Mouse (Mus musculus): ENCODE results near the gene Plbd1. TPM values are rescaled to one million over a fixed set of nuclear protein-coding genes. Genes with fewer than 3 reads are reported as not detected.

The Plbd1 gene
- polyA plus RNA-seq, 1 experiment from 2014 or later: 0.46 TPM

DNA sequence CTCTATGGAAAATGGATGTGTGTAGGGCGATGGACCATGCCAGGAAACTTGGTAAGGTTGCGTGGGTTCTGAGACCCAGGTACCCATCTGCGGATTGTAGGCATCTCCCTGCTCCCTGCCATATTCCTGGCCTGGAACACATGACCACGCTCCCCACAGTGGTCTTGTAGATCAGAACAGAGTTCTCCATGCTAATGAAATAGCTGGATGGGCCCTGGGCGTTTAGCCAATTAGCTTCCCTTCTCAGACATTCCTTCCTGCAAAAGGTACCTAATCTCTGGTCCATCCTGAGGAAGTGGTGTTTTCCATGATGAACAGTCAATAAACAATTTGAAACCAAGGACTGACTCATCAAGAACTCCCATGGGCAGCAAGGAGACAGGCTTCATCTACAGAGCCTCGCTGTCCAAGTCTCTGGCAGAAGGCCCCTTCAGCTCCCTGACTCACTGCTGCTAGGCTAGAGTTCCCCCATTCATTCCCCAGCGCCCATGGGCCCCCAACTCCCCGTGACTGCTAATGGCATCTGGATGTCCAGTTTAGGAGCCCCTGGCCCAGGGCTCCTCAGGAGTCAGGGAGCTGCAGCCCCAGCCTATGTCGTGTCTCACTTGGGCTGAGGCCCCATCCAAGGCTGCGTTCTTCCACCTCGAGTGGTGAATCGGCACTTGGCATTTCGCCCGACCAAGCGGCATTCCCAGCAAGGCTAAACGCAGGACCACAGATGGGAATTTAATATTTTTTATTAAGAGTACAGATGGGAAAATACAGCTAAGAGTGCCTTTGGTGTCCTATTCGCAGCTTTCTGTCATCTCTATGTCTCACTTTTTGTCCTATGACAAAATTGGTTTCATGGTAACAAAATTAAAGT is 50.1 kb downstream of the Plbd1 start:
- Histone ChIP-seq H3K4me1 (replicated peaks; ENCODE audit: control insufficient read depth, insufficient read depth, low read length) (no peaks in the 10 kb centered on the region), H3K27ac (ENCODE audit: low read length) (no peak overlapping the region), H3K27me3 (replicated peaks; ENCODE audit: control insufficient read depth, insufficient read depth, low read length) (no peaks in the 10 kb centered on the region), H3K36me3 (ENCODE audit: control insufficient read depth, insufficient read depth) (peaks cover 24% of the 10 kb centered on the region), H3K4me2 (ENCODE audit: low read length) (no peak overlapping the region), H3K4me3 (replicated peaks; ENCODE audit: low read length) (no peak overlapping the region), H3K9me3 (ENCODE audit: control insufficient read depth, low read length) (no peaks in the 10 kb centered on the region), H3K9ac (replicated peaks; ENCODE audit: low read depth, low read length) (no peak overlapping the region)
- no peak for ATAC-seq
- WGBS: 90% methylated on average over 17 of the region's 17 CpGs

DNA sequence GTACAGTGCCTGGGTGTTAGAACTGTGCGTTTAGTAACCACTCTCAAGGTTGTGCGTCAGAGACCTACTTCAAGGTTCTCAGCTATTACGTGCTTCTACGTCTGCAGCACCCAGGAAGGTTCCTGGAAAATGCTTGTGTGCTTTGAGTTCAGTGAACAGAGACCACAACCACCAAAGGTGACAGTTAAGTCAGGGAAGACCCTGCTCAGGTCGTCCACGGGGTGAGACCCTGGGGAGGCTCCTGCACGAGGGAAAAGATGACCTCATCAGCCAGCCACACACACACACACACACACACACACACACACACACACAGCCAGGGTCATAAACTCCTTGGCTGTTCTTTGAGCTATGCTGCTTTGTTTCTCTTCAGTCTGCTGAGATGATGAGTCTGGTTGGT is 59.1 kb downstream of the Plbd1 start:
- Histone ChIP-seq H3K27ac (ENCODE audit: low read length) (no peak overlapping the region), H3K4me2 (ENCODE audit: low read length) (no peak overlapping the region), H3K4me1 (replicated peaks; ENCODE audit: control insufficient read depth, insufficient read depth, low read length) (no peaks in the 10 kb centered on the region), H3K9me3 (ENCODE audit: control insufficient read depth, low read length) (no peaks in the 10 kb centered on the region), H3K36me3 (ENCODE audit: control insufficient read depth, insufficient read depth) (peaks cover 60% of the 10 kb centered on the region), H3K9ac (replicated peaks; ENCODE audit: low read depth, low read length) (no peak overlapping the region), H3K27me3 (replicated peaks; ENCODE audit: control insufficient read depth, insufficient read depth, low read length) (no peaks in the 10 kb centered on the region), H3K4me3 (replicated peaks; ENCODE audit: low read length) (no peak overlapping the region)
- WGBS: 85% methylated on average over 7 of the region's 7 CpGs
- no peak for ATAC-seq

DNA sequence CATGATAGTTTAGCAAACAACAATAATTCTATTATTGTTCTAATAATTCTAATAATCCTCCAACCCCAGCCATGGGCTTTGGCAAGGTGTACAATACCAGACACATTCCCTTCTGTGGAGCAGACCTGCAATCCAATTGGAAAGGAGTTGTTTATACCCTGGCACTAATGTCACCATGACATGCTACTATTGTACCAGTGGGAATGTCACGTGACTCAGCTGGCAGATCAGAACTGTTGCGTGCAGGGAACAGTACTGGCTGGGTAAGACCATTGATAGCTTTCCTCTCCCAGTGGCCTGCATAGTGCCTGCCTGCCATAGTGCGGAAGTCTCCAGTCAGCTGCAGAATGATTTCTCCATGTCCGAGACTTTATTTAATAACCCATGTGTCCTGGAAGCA is 67.2 kb downstream of the Plbd1 start:
- H3K27me3 ChIP-seq (replicated peaks; ENCODE audit: control insufficient read depth, insufficient read depth, low read length): no peaks in the 10 kb centered on the region
- peaks cover 23% of the 10 kb centered on the region for H3K36me3 ChIP-seq (ENCODE audit: control insufficient read depth, insufficient read depth)
- peaks cover 4% of the 10 kb centered on the region; the same call in 1 of the 2 replicates for H3K4me1 ChIP-seq (replicated peaks; ENCODE audit: control insufficient read depth, insufficient read depth, low read length)
- H3K27ac ChIP-seq (ENCODE audit: low read length): no peak overlapping the region
- WGBS: 98% methylated on average over 4 of the region's 4 CpGs
- H3K4me2 ChIP-seq (ENCODE audit: low read length): no peak overlapping the region
- ATAC-seq: no peak; the same call in 1 of the 2 replicates
- no peaks in the 10 kb centered on the region for H3K9me3 ChIP-seq (ENCODE audit: control insufficient read depth, low read length)
- no peak overlapping the region for H3K9ac ChIP-seq (replicated peaks; ENCODE audit: low read depth, low read length)
- no peak overlapping the region for H3K4me3 ChIP-seq (replicated peaks; ENCODE audit: low read length)

DNA sequence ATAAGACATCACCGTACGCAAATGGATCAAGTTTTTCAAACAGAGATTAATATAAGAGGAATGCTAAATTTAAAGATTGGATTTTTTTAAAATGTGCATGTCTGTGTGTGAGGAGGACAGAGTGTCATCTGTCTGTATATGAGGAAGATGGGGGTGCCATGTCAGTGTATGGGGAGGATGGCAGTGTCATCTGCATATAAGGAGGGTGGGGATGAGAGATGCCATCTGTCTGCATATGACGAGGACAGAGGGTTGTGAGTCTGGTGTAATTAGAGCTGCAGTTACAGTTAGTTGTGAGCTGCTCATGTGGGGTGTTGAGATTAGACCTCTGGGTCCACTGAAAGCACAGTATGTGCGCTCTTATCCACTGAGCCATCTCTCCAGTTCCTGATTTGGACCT is 71.0 kb downstream of the Plbd1 start:
- Histone ChIP-seq H3K27me3 (replicated peaks; ENCODE audit: control insufficient read depth, insufficient read depth, low read length) (no peaks in the 10 kb centered on the region), H3K9me3 (ENCODE audit: control insufficient read depth, low read length) (no peaks in the 10 kb centered on the region), H3K9ac (replicated peaks; ENCODE audit: low read depth, low read length) (no peak overlapping the region), H3K27ac (ENCODE audit: low read length) (peak overlapping the region; percentile 47; the same call in 1 of the 2 replicates), H3K4me2 (ENCODE audit: low read length) (no peak overlapping the region), H3K4me1 (replicated peaks; ENCODE audit: control insufficient read depth, insufficient read depth, low read length) (peaks cover 4% of the 10 kb centered on the region; the same call in 1 of the 2 replicates), H3K4me3 (replicated peaks; ENCODE audit: low read length) (no peak overlapping the region), H3K36me3 (ENCODE audit: control insufficient read depth, insufficient read depth) (peaks cover 35% of the 10 kb centered on the region)
- WGBS: 78% methylated on average over 4 of the region's 4 CpGs
- peak; percentile 50; the same call in 1 of the 2 replicates for ATAC-seq

DNA sequence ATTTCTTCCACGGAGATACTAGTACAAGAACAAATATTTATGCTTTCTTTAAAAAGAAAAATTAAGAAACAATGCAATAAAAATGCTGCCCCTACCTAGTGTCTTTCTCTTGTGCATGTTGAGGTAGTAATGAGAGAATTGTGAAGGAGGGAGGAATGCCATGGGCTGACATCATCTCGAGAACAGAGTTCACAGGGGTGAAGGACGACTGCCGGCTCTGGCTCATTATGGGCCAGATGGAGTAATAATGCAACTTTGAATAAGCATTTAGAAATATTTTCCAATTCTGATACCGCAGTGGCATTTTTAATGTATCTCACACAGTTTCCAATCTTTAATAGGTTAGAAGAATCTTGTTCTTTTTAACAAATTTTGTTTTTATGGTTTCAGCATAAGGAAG is 95.7 kb downstream of the Plbd1 start:
- peaks cover 5% of the 10 kb centered on the region for H3K9me3 ChIP-seq (ENCODE audit: control insufficient read depth, low read length)
- no peak for ATAC-seq
- H3K4me1 ChIP-seq (replicated peaks; ENCODE audit: control insufficient read depth, insufficient read depth, low read length): no peaks in the 10 kb centered on the region
- no peak overlapping the region for H3K4me3 ChIP-seq (replicated peaks; ENCODE audit: low read length)
- H3K9ac ChIP-seq (replicated peaks; ENCODE audit: low read depth, low read length): no peak overlapping the region
- WGBS: 88% methylated on average over 5 of the region's 5 CpGs
- peaks cover 65% of the 10 kb centered on the region for H3K36me3 ChIP-seq (ENCODE audit: control insufficient read depth, insufficient read depth)
- no peak overlapping the region for H3K27ac ChIP-seq (ENCODE audit: low read length)
- no peak overlapping the region for H3K4me2 ChIP-seq (ENCODE audit: low read length)
- no peaks in the 10 kb centered on the region for H3K27me3 ChIP-seq (replicated peaks; ENCODE audit: control insufficient read depth, insufficient read depth, low read length)

Other genes starting within 250 kb of the Plbd1 start
- gene E330021D16Rik, start 246.4 kb downstream of the Plbd1 start, polyA plus RNA-seq (2015; fragmentation: Nextera tagmentation; extraction: Ambion mirVana): not detected in 2 replicates
- 49.2 and 50.9 TPM in 2 replicates for gene Atf7ip, start 155.8 kb downstream of the Plbd1 start, polyA plus RNA-seq (2015; fragmentation: Nextera tagmentation; extraction: Ambion mirVana)
- gene Gucy2c, start 119.8 kb upstream of the Plbd1 start, polyA plus RNA-seq (2015; fragmentation: Nextera tagmentation; extraction: Ambion mirVana): 0.15 TPM in 1 of 2 replicates, not detected in the other
- 0.62 and 0.81 TPM in 2 replicates for gene Hist4h4, start 142.5 kb upstream of the Plbd1 start, polyA plus RNA-seq (2015; fragmentation: Nextera tagmentation; extraction: Ambion mirVana)
- gene H2afj, start 146.3 kb upstream of the Plbd1 start, polyA plus RNA-seq (2015; fragmentation: Nextera tagmentation; extraction: Ambion mirVana): 107 and 113 TPM in 2 replicates
- gene BC049715, start 165.7 kb upstream of the Plbd1 start, polyA plus RNA-seq (2015; fragmentation: Nextera tagmentation; extraction: Ambion mirVana): 1.0 and 1.4 TPM in 2 replicates
- 79.2 and 82.3 TPM in 2 replicates for gene Wbp11, start 166.3 kb upstream of the Plbd1 start, polyA plus RNA-seq (2015; fragmentation: Nextera tagmentation; extraction: Ambion mirVana)
- gene Smco3, start 173.5 kb upstream of the Plbd1 start, polyA plus RNA-seq (2015; fragmentation: Nextera tagmentation; extraction: Ambion mirVana): 0.54 and 0.91 TPM in 2 replicates
- gene Art4, start 195.8 kb upstream of the Plbd1 start, polyA plus RNA-seq (2015; fragmentation: Nextera tagmentation; extraction: Ambion mirVana): 0.08 and 0.09 TPM in 2 replicates
- gene Mgp, start 213.9 kb upstream of the Plbd1 start, polyA plus RNA-seq (2015; fragmentation: Nextera tagmentation; extraction: Ambion mirVana): 8.2 and 22.7 TPM in 2 replicates